Mouse (Mus musculus) 3T3-L1 (cell line): Measurements from ENCODE around the gene Sh3pxd2a.

Experiments
- DNase-seq: peaks from one replicate; pipeline ENCODE4 v3.0.0-alpha.2; 2015; ENCODE audit warnings: low read depth, low spot score

The Sh3pxd2a gene

DNA sequence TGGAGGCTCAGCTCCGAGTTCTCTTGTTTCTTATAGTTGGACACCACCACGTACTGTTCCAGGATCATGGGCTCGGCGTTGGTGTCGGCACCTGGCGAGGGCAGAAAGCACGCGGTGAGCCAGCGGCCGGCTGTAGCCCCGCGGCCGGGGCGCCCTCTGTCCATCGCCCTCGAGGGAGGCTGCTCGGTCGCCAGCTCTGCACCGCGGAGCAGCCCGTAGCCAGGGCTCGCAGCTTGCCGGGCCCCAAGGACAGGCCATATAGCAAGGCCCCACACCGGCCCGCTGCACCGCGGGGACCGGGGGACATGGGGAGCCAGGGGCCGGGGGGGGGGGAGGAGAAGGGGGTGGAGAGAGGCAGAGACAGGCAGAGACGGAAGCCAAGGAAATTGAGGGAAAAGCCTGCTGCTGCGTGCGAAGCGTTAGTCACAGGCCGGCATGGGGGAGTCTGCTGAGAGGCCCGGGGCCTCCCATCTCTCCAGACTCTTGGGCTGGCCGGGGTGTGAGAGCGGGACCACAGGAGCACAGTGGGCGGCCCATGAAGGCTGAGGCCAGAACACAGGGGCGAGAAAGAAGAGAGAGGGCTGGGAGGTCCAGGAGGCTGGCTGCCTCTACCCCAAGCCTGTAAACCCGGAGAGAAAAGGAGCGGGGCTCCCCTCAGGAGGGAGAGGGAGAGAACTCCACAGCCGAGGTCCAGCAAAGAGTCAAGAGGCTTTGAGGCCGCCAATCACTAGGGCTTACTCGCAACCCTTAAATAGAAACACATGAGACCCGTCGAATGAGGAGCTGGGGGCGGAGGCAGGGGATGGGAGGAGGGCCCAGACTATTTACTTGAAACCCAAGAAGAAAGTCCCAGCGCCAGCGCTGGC is 149.9 kb downstream of the Sh3pxd2a start:
- DNase-seq, result peak; percentile 98

GRCm38 (mm10) chr19:47313387-47314075 is 150.7 kb downstream of the Sh3pxd2a start:
- peak; percentile 82 for DNase-seq

DNA sequence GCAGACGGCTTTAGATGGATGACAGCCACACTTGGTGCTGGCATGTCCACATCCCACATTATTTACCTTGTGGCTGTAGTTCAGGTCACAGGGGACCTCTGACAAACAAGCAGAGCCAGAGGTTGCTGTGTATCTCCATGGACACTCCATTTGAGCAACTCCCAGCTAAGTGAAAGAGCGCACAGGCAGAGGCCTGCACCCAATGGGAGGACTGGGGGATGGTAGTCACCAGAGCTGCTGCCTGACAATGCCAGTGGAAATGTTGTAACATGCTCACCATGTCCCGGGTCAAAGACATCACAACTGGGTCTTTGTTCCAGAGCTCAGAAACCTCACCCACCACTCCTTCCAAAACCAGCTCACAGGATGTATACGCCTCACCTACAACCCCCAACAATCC is 153.0 kb downstream of the Sh3pxd2a start:
- peak; percentile 40 for DNase-seq

GRCm38 (mm10) chr19:47309824-47310223 is 154.4 kb downstream of the Sh3pxd2a start:
- no peak for DNase-seq

GRCm38 (mm10) chr19:47306917-47307315 is 157.3 kb downstream of the Sh3pxd2a start:
- DNase-seq, result no peak

DNA sequence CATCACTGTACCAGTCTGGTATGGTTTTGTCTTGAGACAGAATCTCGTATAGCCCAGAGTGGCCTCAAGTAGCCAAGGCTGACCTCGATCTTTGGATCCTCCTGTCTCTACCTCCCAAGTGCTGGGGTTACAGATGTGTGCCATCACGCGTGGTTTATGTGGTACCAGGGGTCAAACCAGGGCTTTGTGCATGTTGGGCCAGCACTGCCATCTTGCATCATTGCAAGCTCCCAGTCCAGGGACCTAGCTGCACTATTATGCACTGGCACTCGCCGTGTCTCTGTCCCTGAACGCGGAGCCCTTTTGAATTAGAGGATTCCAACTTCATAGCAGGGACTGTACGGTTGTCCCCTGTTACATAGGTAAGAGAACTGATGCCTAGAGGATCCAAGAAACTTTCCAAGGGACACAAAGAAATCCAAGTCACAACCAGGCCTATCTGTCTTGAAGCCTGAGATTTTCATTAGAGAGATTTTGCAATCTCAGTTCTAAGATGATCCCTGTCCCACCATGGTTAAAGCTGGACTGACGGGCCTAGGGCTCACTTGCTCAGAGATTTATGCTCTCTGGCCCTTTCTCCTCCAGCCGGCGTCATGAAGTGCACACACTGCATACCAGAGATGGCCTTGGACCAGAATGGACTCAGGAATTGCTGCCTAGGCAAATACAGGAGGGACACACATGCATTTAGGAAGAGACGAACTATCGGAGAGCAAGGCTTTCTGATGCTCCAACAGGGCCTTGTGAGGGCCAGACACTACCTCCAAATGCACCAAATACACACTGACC is 157.9 kb downstream of the Sh3pxd2a start:
- no peak for DNase-seq

GRCm38 (mm10) chr19:47305401-47305800 is 158.8 kb downstream of the Sh3pxd2a start:
- no peak for DNase-seq

- DNase-seq, result no peak
These were observed 159.9 kb downstream of the Sh3pxd2a start for GRCm38 (mm10) chr19:47304170-47304745.

GRCm38 (mm10) chr19:47303128-47303527 is 161.1 kb downstream of the Sh3pxd2a start:
- no peak for DNase-seq

DNA sequence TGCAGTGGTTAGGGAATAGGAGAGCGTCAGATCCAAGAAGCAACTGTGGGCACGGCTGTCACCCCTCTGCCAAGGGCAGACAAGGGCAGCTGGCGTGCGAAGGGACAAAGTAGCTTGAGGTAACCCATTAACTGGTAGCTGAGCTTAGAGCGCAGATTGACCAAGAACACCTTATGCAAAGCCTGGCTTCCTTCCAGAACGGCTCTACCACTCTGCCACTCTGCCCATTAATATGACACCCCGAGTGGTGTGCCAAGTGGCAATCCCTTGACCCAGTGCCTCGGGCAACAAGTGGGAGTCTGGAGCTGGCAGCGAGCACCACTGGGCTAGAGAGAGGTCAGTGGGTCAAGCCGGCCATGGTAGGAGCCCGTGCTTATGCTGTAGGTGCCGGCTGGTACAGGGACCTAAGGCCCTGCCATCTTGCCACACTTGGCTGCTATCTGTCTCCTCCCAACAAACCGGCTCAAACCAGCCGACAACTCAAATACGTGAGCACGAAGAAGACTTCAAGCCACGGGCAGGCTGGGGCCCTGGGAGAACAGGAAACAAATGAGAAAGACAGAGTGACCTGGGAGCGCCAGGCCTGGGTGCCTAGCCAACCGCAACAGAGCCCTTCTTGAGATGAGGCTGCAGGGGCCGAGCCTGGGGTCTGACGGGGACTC is 161.9 kb downstream of the Sh3pxd2a start:
- DNase-seq, result no peak

DNA sequence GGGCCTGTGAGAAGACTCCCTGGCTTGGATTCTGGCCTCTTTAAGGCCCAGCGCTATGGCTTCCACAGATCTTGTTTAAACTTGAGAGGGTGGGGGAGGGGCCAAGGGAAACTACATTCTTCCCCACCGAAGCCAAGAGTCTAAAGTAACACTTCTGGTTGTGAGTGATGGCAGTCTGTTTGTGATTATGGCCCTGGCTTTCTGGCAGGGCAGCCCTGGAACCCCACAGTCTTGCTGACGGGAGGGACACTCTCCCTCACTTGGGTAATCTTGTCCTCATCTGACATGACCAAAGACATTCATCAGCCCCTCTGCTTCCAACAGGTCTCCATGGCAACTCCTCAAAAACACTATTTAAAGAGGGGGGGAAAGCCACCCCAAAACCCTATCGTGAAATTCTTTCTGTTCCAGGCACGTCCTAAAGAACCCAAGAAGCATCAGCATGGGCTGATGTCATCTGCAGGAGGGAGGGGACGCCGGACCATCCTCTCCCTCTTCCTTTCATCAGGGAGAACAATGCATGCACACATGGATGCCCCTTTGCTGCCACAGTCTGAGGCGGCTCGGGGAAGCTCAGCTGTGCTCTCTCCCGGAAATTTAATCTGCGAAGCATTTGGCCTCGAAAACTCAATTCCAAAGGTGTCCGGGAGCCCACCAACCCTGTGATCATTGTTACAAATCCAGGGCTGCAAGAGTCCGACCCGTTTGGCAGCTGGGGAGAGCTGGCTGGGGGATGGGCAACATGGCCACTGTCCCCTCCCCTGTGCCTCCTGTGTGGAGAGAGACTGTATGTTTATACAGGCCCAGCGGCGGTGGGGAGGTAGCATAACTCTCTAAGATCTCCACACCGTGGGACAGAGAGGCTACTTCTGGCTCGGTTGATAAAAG is 162.7 kb downstream of the Sh3pxd2a start:
- DNase-seq, result peak; percentile 40

DNA sequence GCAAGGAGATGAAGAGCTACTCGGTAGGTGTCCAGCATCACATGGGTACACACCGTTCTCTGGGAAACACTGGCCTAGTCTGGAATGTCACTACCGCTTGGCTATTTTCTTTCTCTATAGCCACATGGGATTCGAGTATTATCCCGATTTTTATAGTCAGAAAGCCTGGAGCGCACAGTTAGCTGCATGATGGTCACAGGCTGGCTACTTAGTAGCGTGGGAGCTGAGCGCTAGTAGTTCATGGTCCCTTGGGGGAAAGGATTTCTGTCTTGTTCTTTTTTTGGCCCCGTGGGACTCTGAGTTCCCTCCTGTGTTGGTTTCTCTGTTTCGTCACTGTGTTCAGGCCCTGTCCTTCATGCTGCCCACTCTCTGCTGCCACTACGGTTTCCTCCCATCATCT is 166.1 kb downstream of the Sh3pxd2a start:
- no peak for DNase-seq

DNA sequence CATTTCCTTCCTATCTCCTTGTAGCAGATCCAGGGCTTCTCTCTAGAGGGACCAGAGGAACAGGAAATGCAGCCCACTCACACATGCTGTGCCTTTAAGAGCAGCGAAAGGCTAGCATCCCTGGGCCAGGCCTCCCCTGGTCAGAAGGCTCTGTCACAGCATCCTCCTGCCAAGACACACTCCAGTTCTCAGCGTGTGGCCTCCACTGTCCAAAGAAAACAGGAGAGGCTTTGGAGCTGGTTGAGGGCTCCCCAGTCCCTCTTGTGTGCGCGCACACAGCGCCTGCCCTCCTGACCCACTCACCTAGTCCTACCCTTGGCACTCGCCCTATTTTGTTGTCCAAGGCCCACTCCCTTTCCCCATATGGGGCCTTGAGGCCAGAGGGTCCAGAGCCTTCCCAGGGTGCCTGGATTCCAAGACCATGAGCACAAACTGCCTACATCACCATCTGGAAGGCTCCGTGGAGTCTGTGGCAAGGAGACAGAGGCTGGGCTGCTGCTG is 171.7 kb downstream of the Sh3pxd2a start:
- peak; percentile 58 for DNase-seq

- peak; percentile 24 for DNase-seq
These were observed 172.7 kb downstream of the Sh3pxd2a start for GRCm38 (mm10) chr19:47291307-47292080.

DNA sequence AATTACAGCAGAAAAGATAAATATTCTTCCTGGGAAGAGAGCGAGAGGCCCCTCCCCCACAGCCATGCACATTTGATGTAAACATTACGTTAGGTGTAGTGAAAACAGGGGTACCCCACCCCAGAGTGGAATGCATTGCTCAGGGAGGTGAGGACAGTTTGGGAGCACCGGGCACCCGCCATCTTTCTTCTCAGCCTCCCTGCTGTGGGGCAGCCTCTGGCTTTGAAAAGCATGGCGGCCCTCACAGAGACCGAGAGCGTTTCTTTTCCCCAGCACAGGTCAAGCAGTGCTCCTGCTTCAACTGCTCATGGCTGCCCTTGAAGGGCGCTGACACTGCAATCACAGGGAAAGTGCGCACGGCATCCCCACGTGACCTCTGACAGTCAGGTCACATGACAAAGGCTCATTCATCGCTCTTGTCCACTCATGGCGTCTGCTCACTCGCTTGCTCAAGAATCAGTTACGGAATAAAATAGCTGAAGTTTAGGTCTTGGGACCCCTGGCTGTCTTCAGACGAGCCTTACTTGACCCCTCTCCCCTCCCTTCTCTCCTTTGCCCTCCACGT is 177.2 kb downstream of the Sh3pxd2a start:
- DNase-seq, result no peak

- no peak for DNase-seq
These were observed 178.6 kb downstream of the Sh3pxd2a start for GRCm38 (mm10) chr19:47285581-47285980.

DNA sequence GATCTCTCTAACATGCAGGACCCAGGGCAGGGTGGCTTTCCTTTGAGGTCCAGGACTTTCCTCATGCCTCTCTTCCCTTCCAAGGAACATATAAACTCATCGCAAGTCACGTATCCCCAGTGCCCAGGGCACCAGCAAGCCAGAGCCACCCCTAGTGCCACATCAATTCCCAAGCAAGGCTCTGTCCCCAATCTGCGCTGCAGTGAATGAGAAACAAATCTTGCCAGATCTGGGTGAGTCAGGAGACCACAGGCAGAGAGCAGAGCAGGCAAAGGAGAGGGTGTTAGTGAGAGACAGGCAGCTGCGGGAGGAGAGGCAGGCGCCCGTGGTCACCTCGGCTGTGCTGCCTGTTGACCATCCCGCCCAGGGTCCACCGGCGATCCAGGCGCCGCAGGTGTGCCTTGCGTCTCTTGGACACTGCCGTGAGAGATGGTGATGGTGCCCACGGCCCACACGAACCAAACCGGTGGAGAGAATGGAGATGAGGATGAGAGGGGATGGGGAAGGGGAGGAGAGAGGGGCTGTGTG is 181.4 kb downstream of the Sh3pxd2a start:
- peak; percentile 56 for DNase-seq

GRCm38 (mm10) chr19:47282050-47282454 is 182.1 kb downstream of the Sh3pxd2a start:
- peak; percentile 94 for DNase-seq

DNA sequence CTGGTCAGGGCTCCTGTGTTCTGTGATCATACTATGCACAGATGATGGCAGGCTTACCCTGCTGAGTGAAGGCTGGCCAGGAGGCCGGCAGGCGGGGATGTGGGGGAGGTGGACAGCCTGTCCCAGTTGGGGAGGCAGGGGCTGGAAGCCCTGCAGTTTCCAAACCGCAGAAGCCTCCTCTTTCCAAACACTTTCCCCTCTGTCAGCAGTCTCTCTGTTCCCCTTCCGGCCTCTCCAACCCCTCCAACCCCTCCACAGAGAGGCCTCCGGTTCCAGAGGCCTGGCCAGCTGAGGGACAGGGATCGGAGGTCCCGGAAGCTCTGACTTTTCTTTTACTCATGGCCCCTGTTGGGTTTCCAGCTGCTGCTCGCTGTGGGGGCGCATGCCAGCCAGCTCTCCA is 183.3 kb downstream of the Sh3pxd2a start:
- no peak for DNase-seq
